Mouse (Mus musculus) skeletal muscle tissue, postnatal 0 days (tissue): ENCODE data around the gene Dyrk1a. TPM values are rescaled to one million over a fixed set of nuclear protein-coding genes. Genes with fewer than 3 reads are reported as not detected.

Experiments
- polyA plus RNA-seq: library from polyadenylated mRNA; unstranded; fragments of >200 nt; fragmentation: Nextera tagmentation; extraction: Ambion mirVana; gene quantifications from 2 replicates; pipeline ENCODE4 v1.2.1, GENCODE M21; 2015

The Dyrk1a gene
- polyA plus RNA-seq = 9.5 and 10.6 TPM in 2 replicates

DNA sequence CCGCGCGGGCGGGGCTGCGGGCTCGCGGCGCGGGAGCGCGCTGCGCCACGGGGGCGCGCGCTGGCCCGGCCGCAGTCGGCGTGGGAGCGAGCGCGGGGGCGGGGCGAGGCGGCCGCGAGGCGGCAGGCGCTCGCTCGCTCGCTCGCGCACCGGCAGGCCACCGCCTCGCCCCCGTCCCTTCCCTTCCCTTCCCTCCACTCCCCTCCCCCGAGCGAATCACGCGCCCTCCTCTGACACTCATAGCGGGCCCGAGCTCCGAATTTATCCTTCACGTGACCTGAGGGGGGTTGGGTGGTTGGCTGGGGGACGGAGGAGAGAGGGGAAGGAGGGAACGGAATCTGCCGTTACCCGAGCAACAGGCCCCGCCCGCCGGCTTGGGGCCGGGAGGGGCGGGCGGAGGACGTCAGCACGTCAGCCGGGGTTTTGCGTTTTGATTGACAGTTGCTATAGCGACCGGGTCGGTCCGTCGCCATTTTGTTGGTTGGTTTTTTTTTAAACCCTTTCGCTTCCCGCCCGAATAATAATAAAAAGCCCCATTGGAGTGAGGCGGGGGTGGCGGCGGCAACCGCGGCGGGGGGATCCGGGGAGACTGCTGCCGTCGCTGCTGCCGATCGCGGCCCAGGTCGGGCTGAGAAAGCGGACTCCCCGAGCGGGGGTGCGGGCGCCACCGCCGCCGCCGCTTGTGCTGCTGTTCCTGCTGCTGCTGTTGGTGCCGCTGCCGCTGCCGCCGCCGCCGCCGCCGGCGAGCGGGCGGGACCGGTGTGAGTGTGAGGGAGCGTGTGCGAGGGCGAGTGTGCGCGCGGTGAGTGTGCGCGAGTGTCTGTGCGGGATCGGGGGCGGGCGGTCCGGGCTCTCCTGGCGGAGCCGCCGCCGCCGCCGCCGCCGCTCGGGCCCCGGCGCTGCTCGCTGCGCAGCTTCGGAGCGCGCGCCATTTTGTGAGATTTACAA, at the start of gene Dyrk1a:
Gene Dyrk1a, plus strand, starts transcription at position 782 of the 948 bp plus-strand sequence.

DNA sequence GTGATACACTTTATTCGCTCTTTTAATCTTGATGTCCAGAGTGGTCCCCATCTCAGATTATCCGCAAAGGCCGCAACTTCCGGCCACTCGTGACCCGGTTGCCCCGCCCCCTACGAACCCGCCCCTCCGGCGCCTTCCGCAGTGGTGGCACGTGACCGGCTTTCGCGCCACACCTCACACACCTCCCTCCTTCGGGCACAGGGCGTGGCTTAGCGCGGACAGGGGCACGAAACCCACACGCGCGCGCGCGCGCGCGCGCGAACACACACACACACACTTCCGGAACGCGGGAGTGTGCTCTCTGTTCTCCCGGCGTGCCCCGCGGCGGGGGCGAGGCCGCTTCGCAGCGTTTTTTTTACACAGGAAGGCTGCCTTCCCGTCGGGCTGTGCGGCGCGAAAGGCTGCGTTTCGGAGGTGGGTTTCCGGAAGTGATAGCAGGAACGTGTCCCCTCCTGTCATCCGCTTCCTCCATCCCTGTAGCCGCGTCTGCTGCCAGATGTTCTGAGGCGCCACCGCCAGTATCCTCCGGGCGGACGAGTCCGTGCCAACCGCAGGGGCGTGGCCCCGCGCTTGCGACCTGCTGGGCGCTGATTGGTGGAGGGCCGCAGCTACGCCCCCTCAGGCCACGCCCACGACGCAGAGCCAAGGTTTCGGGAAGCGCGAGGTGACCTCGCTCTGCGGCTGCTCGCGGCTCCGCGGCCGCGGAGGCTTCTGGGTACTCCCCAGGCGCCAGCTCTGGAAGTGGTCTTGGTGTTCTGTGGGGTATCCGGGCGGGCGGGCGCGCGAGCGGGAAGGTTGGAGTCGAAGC, 43.3 kb upstream of the Dyrk1a start, which contains the start of gene Vps26c:
Gene Vps26c, minus strand, starts transcription at position 487 of the 808 bp plus-strand sequence.

Other genes with a start within 250 kb of the Dyrk1a start
- gene Ripply3, start 241.6 kb upstream of the Dyrk1a start, polyA plus RNA-seq = 7.0 and 8.9 TPM in 2 replicates
- 173 and 196 TPM in 2 replicates for gene Ttc3, start 199.4 kb upstream of the Dyrk1a start, polyA plus RNA-seq
- 355 and 440 TPM in 2 replicates for gene Pigp, start 198.2 kb upstream of the Dyrk1a start, polyA plus RNA-seq
- gene Vps26c, start 43.2 kb upstream of the Dyrk1a start, polyA plus RNA-seq = 29.9 and 36.1 TPM in 2 replicates